ENCODE assay signal across 10 mouse cellular contexts in genomic region chr14:19961924-19962915, GRCm38 (mm10). TPM values are rescaled to one million over a fixed set of nuclear protein-coding genes. Genes with fewer than 3 reads are reported as not detected.
DNase-seq lines count a peak whose midpoint lies in the region; ATAC-seq lines count a peak whose summit lies in the region.
"Had no signal": no experiment of that assay in that cellular context is flagged by ENCODE, and none has a peak within 500 bp of the region (broad histone marks: within the 10 kb centered on the region; RNA-seq: fewer than 3 reads in every experiment).

No protein-coding gene starts in this region.

- WGBS in midbrain, embryonic 12.5 days, result 60% methylated on average over 15 of the region's 15 CpGs
- 66% methylated on average over 15 of the region's 15 CpGs for WGBS in midbrain, embryonic 11.5 days
- WGBS in forebrain, embryonic 15.5 days, result 44% methylated on average over 15 of the region's 15 CpGs

- no peak for DNase-seq in midbrain, embryonic 11.5 days (ENCODE audit: low spot score, missing footprints)
- peak; percentile 80 for DNase-seq in naive thymus-derived CD4-positive, alpha-beta T cell, adult 2 months (ENCODE audit: low read depth)
- no peak for DNase-seq in right cerebral cortex, postnatal 10 days (ENCODE audit: low spot score in 2 of 2)
- DNase-seq in kidney, postnatal 25 days, result no peak
- DNase-seq in kidney, adult 18-20 months, result no peak
- DNase-seq: adrenal gland, postnatal 10 days; cerebellum, postnatal 36 days had no signal

- H3K4me3 ChIP-seq in midbrain, embryonic 12.5 days, result no peak overlapping the region
- no peak overlapping the region for H3K4me3 ChIP-seq in midbrain, embryonic 11.5 days (ENCODE audit: low read depth, low read length)
- H3K4me3 ChIP-seq in forebrain, embryonic 15.5 days, result no peak overlapping the region
- H3K4me3 ChIP-seq: intestine, embryonic 15.5 days had no signal

- H3K27ac ChIP-seq in midbrain, embryonic 12.5 days (replicated peaks), result no peak overlapping the region
- no peak overlapping the region for H3K27ac ChIP-seq in midbrain, embryonic 11.5 days (ENCODE audit: low read depth, low read length)
- H3K27ac ChIP-seq in forebrain, embryonic 15.5 days (replicated peaks), result peak overlapping the region; percentile 35
- H3K27ac ChIP-seq: intestine, embryonic 15.5 days had no signal

- H3K36me3 ChIP-seq in midbrain, embryonic 12.5 days, result peaks cover 29% of the 10 kb centered on the region
- H3K36me3 ChIP-seq in midbrain, embryonic 11.5 days (ENCODE audit: control insufficient read depth, insufficient read depth, low read length), result peaks cover 3% of the 10 kb centered on the region; the same call in 1 of the 2 replicates
- peaks cover 14% of the 10 kb centered on the region for H3K36me3 ChIP-seq in forebrain, embryonic 15.5 days
- H3K36me3 ChIP-seq: intestine, embryonic 15.5 days had no signal

- no peak overlapping the region for H3K4me2 ChIP-seq in midbrain, embryonic 12.5 days (replicated peaks)
- H3K4me2 ChIP-seq in midbrain, embryonic 11.5 days, result no peak overlapping the region
- 0 out of 2 replicates have a peak overlapping the region, but pooled peaks have one; percentile 7 for H3K4me2 ChIP-seq in forebrain, embryonic 15.5 days (replicated peaks)
- H3K4me2 ChIP-seq: intestine, embryonic 15.5 days had no signal

- peaks cover 31% of the 10 kb centered on the region for H3K4me1 ChIP-seq in midbrain, embryonic 12.5 days
- H3K4me1 ChIP-seq in midbrain, embryonic 11.5 days (ENCODE audit: control insufficient read depth, insufficient read depth, low read length), result peaks cover 16% of the 10 kb centered on the region
- peaks cover 44% of the 10 kb centered on the region for H3K4me1 ChIP-seq in forebrain, embryonic 15.5 days
- H3K4me1 ChIP-seq: intestine, embryonic 15.5 days had no signal

- H3K9me3 ChIP-seq in midbrain, embryonic 12.5 days, result no peaks in the 10 kb centered on the region
- H3K9me3 ChIP-seq in midbrain, embryonic 11.5 days (ENCODE audit: control insufficient read depth, low read length), result no peaks in the 10 kb centered on the region
- no peaks in the 10 kb centered on the region for H3K9me3 ChIP-seq in forebrain, embryonic 15.5 days
- H3K9me3 ChIP-seq: intestine, embryonic 15.5 days had no signal

- H3K9ac ChIP-seq in midbrain, embryonic 12.5 days (replicated peaks), result no peak overlapping the region
- no peak overlapping the region for H3K9ac ChIP-seq in midbrain, embryonic 11.5 days (ENCODE audit: low read length)
- H3K9ac ChIP-seq in forebrain, embryonic 15.5 days (replicated peaks), result no peak overlapping the region
- H3K9ac ChIP-seq: intestine, embryonic 15.5 days had no signal

- H3K27me3 ChIP-seq in midbrain, embryonic 12.5 days, result no peaks in the 10 kb centered on the region
- H3K27me3 ChIP-seq in midbrain, embryonic 11.5 days (ENCODE audit: control insufficient read depth, insufficient read depth, low read length), result no peaks in the 10 kb centered on the region
- H3K27me3 ChIP-seq in forebrain, embryonic 15.5 days, result no peaks in the 10 kb centered on the region
- H3K27me3 ChIP-seq: intestine, embryonic 15.5 days had no signal

- peak; percentile 44; the same call in 1 of the 2 replicates for ATAC-seq in midbrain, embryonic 12.5 days (ENCODE audit: low FRiP score, low read depth)
- no peak for ATAC-seq in midbrain, embryonic 11.5 days (ENCODE audit: low FRiP score)
- ATAC-seq in forebrain, embryonic 15.5 days (replicated peaks), result 0 out of 2 replicates have a peak, but pooled peaks have one; percentile 18
- ATAC-seq: intestine, embryonic 15.5 days had no signal

RNA-seq across cellular contexts. Expression of gene Gng2, which starts 15.2 kb away (rescaled TPM):
- polyA plus RNA-seq in midbrain, embryonic 12.5 days (2016; fragmentation: Nextera tagmentation; extraction: Ambion mirVana), result 186 and 195 TPM in 2 replicates
- polyA plus RNA-seq in midbrain, embryonic 11.5 days (2014; fragmentation: Nextera tagmentation; extraction: Ambion mirVana), result 134 and 152 TPM in 2 replicates
- 456 and 468 TPM in 2 replicates for polyA plus RNA-seq in forebrain, embryonic 15.5 days (2015; fragmentation: Nextera tagmentation; extraction: Ambion mirVana)
